Comparison of ENCODE assay signal across 8 mouse cellular contexts in genomic region chr11:44469646-44470431, GRCm38 (mm10). TPM values are rescaled to one million over a fixed set of nuclear protein-coding genes. Genes with fewer than 3 reads are reported as not detected.
DNase-seq lines count a peak whose midpoint lies in the region; ATAC-seq and TF ChIP-seq lines count a peak whose summit lies in the region.

No protein-coding gene starts in this region.

- peak; percentile 68 for ATAC-seq in heart, embryonic 16.5 days (replicated peaks; ENCODE audit: extremely low read depth, insufficient read depth, low FRiP score)
- ATAC-seq in liver, postnatal 0 days, result peak; percentile 62
- peak; percentile 84 for ATAC-seq in stomach, embryonic 15.5 days (ENCODE audit: insufficient read depth, low FRiP score, low read depth)

- H3K4me1 ChIP-seq in heart, embryonic 16.5 days (ENCODE audit: control insufficient read depth, insufficient read depth, low read length), result peaks cover 13% of the 10 kb centered on the region
- H3K4me1 ChIP-seq in liver, postnatal 0 days (ENCODE audit: insufficient read depth), result peaks cover 34% of the 10 kb centered on the region
- 0 out of 2 replicates have a peak, but pooled peaks cover 7% of the 10 kb centered on the region for H3K4me1 ChIP-seq in stomach, embryonic 15.5 days

- peak overlapping the region; percentile 83 for H3K9ac ChIP-seq in heart, embryonic 16.5 days (ENCODE audit: low read length)
- H3K9ac ChIP-seq in liver, postnatal 0 days (replicated peaks), result peak overlapping the region; percentile 93
- peak overlapping the region; percentile 92 for H3K9ac ChIP-seq in stomach, embryonic 15.5 days

- WGBS in heart, embryonic 16.5 days, result under 1% methylated on average over 59 of the region's 59 CpGs
- under 1% methylated on average over 58 of the region's 59 CpGs for WGBS in liver, postnatal 0 days (ENCODE audit: insufficient replicate concordance)
- WGBS in stomach, embryonic 15.5 days, result under 1% methylated on average over 59 of the region's 59 CpGs

- H3K27ac ChIP-seq in heart, embryonic 16.5 days (ENCODE audit: low read length), result peak overlapping the region; percentile 96
- peak overlapping the region; percentile 98 for H3K27ac ChIP-seq in liver, postnatal 0 days (ENCODE audit: low read depth)
- H3K27ac ChIP-seq in stomach, embryonic 15.5 days, result peak overlapping the region; percentile 86

- H3K9me3 ChIP-seq in heart, embryonic 16.5 days (replicated peaks; ENCODE audit: control insufficient read depth, low read length), result no peaks in the 10 kb centered on the region
- no peaks in the 10 kb centered on the region for H3K9me3 ChIP-seq in liver, postnatal 0 days (ENCODE audit: low read length)
- no peaks in the 10 kb centered on the region for H3K9me3 ChIP-seq in stomach, embryonic 15.5 days

- intact Hi-C loops in left cerebral cortex, postnatal 36 days (cut with DNase I), result loop anchor here (1.0 kb wide), 1 partner anchor 49 kb away; no protein-coding TSS in a partner anchor

- peak; percentile 37 for DNase-seq in embryo, embryonic 10 days (ENCODE audit: low spot score)
- no peak for DNase-seq in embryo, embryonic 11 days
- peak; percentile 66 for DNase-seq in thymus, postnatal 0 days (ENCODE audit: low spot score)
- DNase-seq in thymus, postnatal 4 days, result no peak
- peak; percentile 72 for DNase-seq in liver, postnatal 0 days
- DNase-seq in left cerebral cortex, postnatal 36 days (ENCODE audit: low spot score in 2 of 2), result no peak

- peak overlapping the region; percentile 66 for H3K4me3 ChIP-seq in heart, embryonic 16.5 days (ENCODE audit: low read length)
- peak overlapping the region; percentile 88 for H3K4me3 ChIP-seq in liver, postnatal 0 days (ENCODE audit: low read depth, low read length)
- H3K4me3 ChIP-seq in stomach, embryonic 15.5 days (replicated peaks), result peak overlapping the region; percentile 91

- no peak for TF ChIP-seq CTCF in liver, postnatal 0 days (IDR thresholded peaks at IDR 0.05; ENCODE audit: low read depth)

- H3K36me3 ChIP-seq in heart, embryonic 16.5 days (ENCODE audit: control insufficient read depth, insufficient read depth), result peaks cover 6% of the 10 kb centered on the region; the same call in 1 of the 2 replicates
- H3K36me3 ChIP-seq in liver, postnatal 0 days (replicated peaks; ENCODE audit: insufficient read depth, low read length), result no peaks in the 10 kb centered on the region; the same call in 1 of the 2 replicates
- H3K36me3 ChIP-seq in stomach, embryonic 15.5 days, result 0 out of 2 replicates have a peak, but pooled peaks cover 3% of the 10 kb centered on the region

- peak; percentile 99 for TF ChIP-seq EP300 in liver, postnatal 0 days (IDR thresholded peaks at IDR 0.05; ENCODE audit: low read depth)

- peak overlapping the region; percentile 76 for H3K4me2 ChIP-seq in heart, embryonic 16.5 days (ENCODE audit: low read depth, low read length)
- H3K4me2 ChIP-seq in liver, postnatal 0 days (ENCODE audit: low read depth, low read length), result peak overlapping the region; percentile 72
- peak overlapping the region; percentile 86 for H3K4me2 ChIP-seq in stomach, embryonic 15.5 days

- H3K27me3 ChIP-seq in heart, embryonic 16.5 days (ENCODE audit: control insufficient read depth, insufficient read depth, low read length), result no peaks in the 10 kb centered on the region
- no peaks in the 10 kb centered on the region for H3K27me3 ChIP-seq in liver, postnatal 0 days (ENCODE audit: insufficient read depth, low read length)
- no peaks in the 10 kb centered on the region for H3K27me3 ChIP-seq in stomach, embryonic 15.5 days (replicated peaks)

RNA-seq across cellular contexts. Expression of gene Ublcp1, which starts 0.5 kb away (rescaled TPM):
- 50.7 and 55.3 TPM in 2 replicates for polyA plus RNA-seq in thymus, postnatal 0 days (2015; fragmentation: Nextera tagmentation; extraction: Ambion mirVana)
- 44.3 and 44.5 TPM in 2 replicates for polyA plus RNA-seq in heart, embryonic 16.5 days (2015; fragmentation: Nextera tagmentation; extraction: Ambion mirVana)
- 40.8 and 40.9 TPM in 2 replicates for polyA plus RNA-seq in liver, postnatal 0 days (2015; fragmentation: Nextera tagmentation; extraction: Ambion mirVana)
- polyA plus RNA-seq in stomach, embryonic 15.5 days (2015; fragmentation: Nextera tagmentation; extraction: Ambion mirVana), result 53.9 and 57.0 TPM in 2 replicates
- 10 to 100 TPM; 47.7 to 51.7 TPM for total RNA-seq in left cerebral cortex, postnatal 36 days (2021)

RNA-seq across cellular contexts. Expression of gene Rnf145, which starts 48.9 kb away (rescaled TPM):
- 115 and 120 TPM in 2 replicates for polyA plus RNA-seq in thymus, postnatal 0 days (2015; fragmentation: Nextera tagmentation; extraction: Ambion mirVana)
- polyA plus RNA-seq in heart, embryonic 16.5 days (2015; fragmentation: Nextera tagmentation; extraction: Ambion mirVana), result 50.5 and 53.5 TPM in 2 replicates
- polyA plus RNA-seq in liver, postnatal 0 days (2015; fragmentation: Nextera tagmentation; extraction: Ambion mirVana), result 31.9 and 32.7 TPM in 2 replicates
- polyA plus RNA-seq in stomach, embryonic 15.5 days (2015; fragmentation: Nextera tagmentation; extraction: Ambion mirVana), result 63.8 and 64.5 TPM in 2 replicates
- 100 to 1,000 TPM; 104 to 107 TPM for total RNA-seq in left cerebral cortex, postnatal 36 days (2021)

Comparison
In these comparisons a context has a peak if more than half of its experiments do, and no peak if none do; other contexts are left out.
1. DNase-seq: peak in embryo, embryonic 10 days (single experiment), thymus, postnatal 0 days (single experiment) and liver, postnatal 0 days (single experiment); none in embryo, embryonic 11 days (single experiment), thymus, postnatal 4 days (single experiment) and left cerebral cortex, postnatal 36 days (0 of 2).
2. Peak in every context shown above with its lines, with median percentiles within 50 percentile points of each other: ATAC-seq, H3K27ac ChIP-seq, H3K4me2 ChIP-seq, H3K4me3 ChIP-seq and H3K9ac ChIP-seq.